15 mouse cellular contexts compared by ENCODE assay signal in the genomic region with DNA sequence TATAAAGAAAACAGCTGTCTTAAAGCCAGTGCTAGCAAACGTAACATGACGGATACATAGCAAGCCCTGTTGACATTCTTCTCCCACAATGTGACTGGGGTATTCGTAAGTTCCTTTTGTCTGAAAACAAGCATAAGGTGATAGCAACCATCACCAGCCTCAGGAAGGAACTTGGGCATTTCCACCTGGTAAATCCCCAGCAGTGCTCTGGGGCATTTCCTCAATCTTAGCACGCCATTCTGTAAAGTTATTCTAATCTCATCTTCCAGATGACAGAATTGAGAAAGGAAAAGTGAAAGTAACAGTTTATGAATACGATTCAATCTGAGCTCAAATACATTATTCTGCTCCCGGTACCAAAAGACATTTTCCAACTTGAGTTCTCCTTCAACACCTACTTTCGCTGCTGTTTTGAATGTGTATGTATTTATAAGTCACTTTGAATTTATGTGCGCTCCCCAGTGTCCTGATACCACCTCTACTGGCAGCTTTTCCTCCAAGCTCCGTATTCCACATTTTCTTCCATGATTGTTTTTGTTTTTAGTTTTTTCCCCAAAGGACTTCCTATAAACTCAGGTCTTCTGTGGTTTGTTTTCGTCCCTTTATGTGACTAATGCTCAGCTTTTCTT.
DNase-seq lines count a peak whose midpoint lies in the region; ATAC-seq and TF ChIP-seq lines count a peak whose summit lies in the region.
"Had no signal": no experiment of that assay in that cellular context is flagged by ENCODE, and none has a peak within 500 bp of the region (broad histone marks: within the 10 kb centered on the region; RNA-seq: fewer than 3 reads in every experiment).

No protein-coding gene starts in this region.

- H3K27ac ChIP-seq in left cerebral cortex, adult 2 months: peak overlapping the region; percentile 64
- no peak overlapping the region for H3K27ac ChIP-seq in hindbrain, embryonic 14.5 days
- no peak overlapping the region for H3K27ac ChIP-seq in embryonic facial prominence, embryonic 10.5 days (replicated peaks)
- H3K27ac ChIP-seq: embryonic facial prominence, embryonic 13.5 days; heart, embryonic 10.5 days; midbrain, embryonic 12.5 days had no signal

- no peak for TF ChIP-seq CTCF in left cerebral cortex, adult 2 months (IDR thresholded peaks at IDR 0.05)

- peak overlapping the region; percentile 39 for H3K4me3 ChIP-seq in left cerebral cortex, adult 2 months
- H3K4me3 ChIP-seq in hindbrain, embryonic 14.5 days (replicated peaks; ENCODE audit: low read length): no peak overlapping the region
- no peak overlapping the region for H3K4me3 ChIP-seq in embryonic facial prominence, embryonic 10.5 days
- H3K4me3 ChIP-seq: embryonic facial prominence, embryonic 13.5 days; heart, embryonic 10.5 days; midbrain, embryonic 12.5 days had no signal

- no peaks in the 10 kb centered on the region for H3K36me3 ChIP-seq in hindbrain, embryonic 14.5 days (replicated peaks; ENCODE audit: control insufficient read depth, insufficient read depth)
- no peaks in the 10 kb centered on the region for H3K36me3 ChIP-seq in embryonic facial prominence, embryonic 10.5 days (replicated peaks)
- H3K36me3 ChIP-seq: embryonic facial prominence, embryonic 13.5 days; heart, embryonic 10.5 days; midbrain, embryonic 12.5 days had no signal

- no peaks in the 10 kb centered on the region for H3K27me3 ChIP-seq in hindbrain, embryonic 14.5 days (ENCODE audit: control insufficient read depth, insufficient read depth, low read length)
- H3K27me3 ChIP-seq in embryonic facial prominence, embryonic 10.5 days (replicated peaks; ENCODE audit: low read depth, poor library complexity, severe bottlenecking): no peaks in the 10 kb centered on the region
- H3K27me3 ChIP-seq: embryonic facial prominence, embryonic 13.5 days; midbrain, embryonic 12.5 days had no signal

- H3K9ac ChIP-seq in hindbrain, embryonic 14.5 days: no peak overlapping the region
- H3K9ac ChIP-seq: embryonic facial prominence, embryonic 13.5 days; midbrain, embryonic 12.5 days had no signal

- no peak for DNase-seq in frontal cortex, postnatal 10 days (ENCODE audit: low spot score in 2 of 2)
- DNase-seq in left cerebral cortex, adult 2 months (ENCODE audit: extremely low spot score in 1 of 2, low spot score in 2 of 2): no peak
- no peak for DNase-seq in left cerebral cortex, postnatal 4 days
- DNase-seq in brain, adult 2 months (ENCODE audit: low read depth, low spot score): peak; percentile 48
- no peak for DNase-seq in hindbrain, embryonic 14.5 days (ENCODE audit: low spot score)
- DNase-seq in embryonic facial prominence, embryonic 10.5 days (ENCODE audit: low spot score): no peak
- DNase-seq: adrenal gland, adult 8-10 months; cerebellum, adult 11-12 months; right cerebral cortex, postnatal 25 days had no signal

- no peaks in the 10 kb centered on the region for H3K9me3 ChIP-seq in hindbrain, embryonic 14.5 days (ENCODE audit: control insufficient read depth, low read length)
- no peaks in the 10 kb centered on the region for H3K9me3 ChIP-seq in embryonic facial prominence, embryonic 10.5 days
- H3K9me3 ChIP-seq: embryonic facial prominence, embryonic 13.5 days; heart, embryonic 10.5 days; midbrain, embryonic 12.5 days had no signal

- no peak overlapping the region for H3K4me2 ChIP-seq in hindbrain, embryonic 14.5 days (replicated peaks)
- H3K4me2 ChIP-seq: embryonic facial prominence, embryonic 13.5 days; midbrain, embryonic 12.5 days had no signal

- intact Hi-C loops in left cerebral cortex, adult 2 months (cut with DNase I): no loop called here
- intact Hi-C loops in left cerebral cortex, postnatal 4 days (cut with DNase I): no loop called here

- WGBS in hindbrain, embryonic 14.5 days: 89% methylated on average over 10 of the region's 10 CpGs
- 90% methylated on average over 10 of the region's 10 CpGs for WGBS in embryonic facial prominence, embryonic 10.5 days

- ATAC-seq in frontal cortex, adult (ENCODE audit: low TSS enrichment): peak; percentile 53
- ATAC-seq in megakaryocyte-erythroid progenitor cell, adult 5-6 weeks (replicated peaks; ENCODE audit: low FRiP score, low TSS enrichment, poor library complexity, severe bottlenecking): peak; percentile 69
- no peak for ATAC-seq in hindbrain, embryonic 14.5 days (ENCODE audit: low FRiP score)
- ATAC-seq: forebrain, embryonic 16.5 days had no signal

- H3K4me1 ChIP-seq in hindbrain, embryonic 14.5 days (replicated peaks; ENCODE audit: control insufficient read depth, insufficient read depth, low read length): no peaks in the 10 kb centered on the region
- H3K4me1 ChIP-seq in embryonic facial prominence, embryonic 10.5 days: no peaks in the 10 kb centered on the region
- H3K4me1 ChIP-seq: embryonic facial prominence, embryonic 13.5 days; midbrain, embryonic 12.5 days had no signal
